Mouse (Mus musculus) liver, adult 2 months (tissue): Measurements from ENCODE around the gene Fgfr2.

Experiments
- CTCF ChIP-seq: fragments of 200-500 bp; IDR thresholded peaks from 2 replicates; pipeline ENCODE4 v1.5.1; 2011; ENCODE audit warnings: low read depth, low read length, control low read depth
- POLR2A ChIP-seq: fragments of 200-500 bp; IDR thresholded peaks from 2 replicates; pipeline ENCODE4 v1.6.1; 2011; ENCODE audit warnings: low read length, control low read depth; ENCODE audit not compliant: insufficient read depth; ENCODE audit errors: extremely low read depth

DNA sequence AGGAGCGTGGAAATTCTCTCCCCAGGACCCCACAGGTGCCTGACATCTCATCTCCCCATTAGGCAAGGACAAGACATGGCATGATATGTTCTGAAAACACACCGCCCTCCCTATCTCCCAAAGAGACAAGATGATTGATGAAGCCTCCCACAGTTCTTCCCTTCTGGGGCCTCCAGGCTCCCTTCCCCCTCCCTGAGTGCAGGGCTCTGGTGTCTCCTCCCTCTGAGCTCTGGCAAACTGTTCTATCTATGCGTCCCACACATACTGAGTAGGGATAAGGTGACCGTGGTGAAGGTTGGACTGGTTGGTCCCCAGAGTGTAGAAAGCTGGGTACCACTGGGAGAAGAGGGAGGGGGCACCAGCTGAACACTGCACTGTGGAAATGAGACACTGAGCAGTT, 1024.7 kb downstream of the Fgfr2 start:
- no peak for TF ChIP-seq POLR2A
- TF ChIP-seq CTCF, result no peak
